Mouse (Mus musculus) mature B cell (primary cell): ENCODE results near the gene Pax6.

Experiments
- in situ Hi-C: fragments of 300-500 bp; cut with MboI; formaldehyde crosslinking; loops from 2 replicates; pipeline ENCODE4 v1.14.3; 2019

Pax6 gene

GRCm38 (mm10) chr2:105683771-105684410 lies 15.2 kb downstream of the Pax6 start:
- in situ Hi-C loops, result no loop called here

GRCm38 (mm10) chr2:105684991-105685650 lies 16.4 kb downstream of the Pax6 start:
- in situ Hi-C loops, result no loop called here

GRCm38 (mm10) chr2:105685651-105686050 lies 17.0 kb downstream of the Pax6 start:
- in situ Hi-C loops, result no loop called here

- in situ Hi-C loops, result no loop called here
These were observed 17.9 kb downstream of the Pax6 start for GRCm38 (mm10) chr2:105686363-105687316.

GRCm38 (mm10) chr2:105687317-105687991 lies 18.8 kb downstream of the Pax6 start:
- in situ Hi-C loops, result no loop called here

- in situ Hi-C loops, result no loop called here
These were observed 19.3 kb downstream of the Pax6 start for GRCm38 (mm10) chr2:105688011-105688410.

- in situ Hi-C loops, result no loop called here
These were observed 20.0 kb downstream of the Pax6 start for GRCm38 (mm10) chr2:105688436-105689303.

GRCm38 (mm10) chr2:105689304-105689770 lies 20.6 kb downstream of the Pax6 start:
- in situ Hi-C loops, result no loop called here

GRCm38 (mm10) chr2:105689771-105690639 lies 21.3 kb downstream of the Pax6 start:
- in situ Hi-C loops, result no loop called here

- in situ Hi-C loops, result no loop called here
These were observed 22.6 kb downstream of the Pax6 start for GRCm38 (mm10) chr2:105691296-105691695.

GRCm38 (mm10) chr2:105697741-105698140 lies 29.0 kb downstream of the Pax6 start:
- in situ Hi-C loops, result no loop called here

- in situ Hi-C loops, result no loop called here
These were observed 29.9 kb downstream of the Pax6 start for GRCm38 (mm10) chr2:105698631-105699030.

- in situ Hi-C loops, result no loop called here
These were observed 33.1 kb downstream of the Pax6 start for GRCm38 (mm10) chr2:105701781-105702180.

- in situ Hi-C loops, result no loop called here
These were observed 33.9 kb downstream of the Pax6 start for GRCm38 (mm10) chr2:105702586-105702985.

- in situ Hi-C loops, result no loop called here
These were observed 36.6 kb downstream of the Pax6 start for GRCm38 (mm10) chr2:105705320-105705719.

GRCm38 (mm10) chr2:105709126-105709525 lies 40.4 kb downstream of the Pax6 start:
- in situ Hi-C loops, result no loop called here

GRCm38 (mm10) chr2:105710511-105710910 lies 41.8 kb downstream of the Pax6 start:
- in situ Hi-C loops, result no loop called here

- in situ Hi-C loops, result no loop called here
These were observed 46.9 kb downstream of the Pax6 start for GRCm38 (mm10) chr2:105715409-105716115.

- in situ Hi-C loops, result no loop called here
These were observed 58.0 kb downstream of the Pax6 start for GRCm38 (mm10) chr2:105726657-105727056.
